Mouse (Mus musculus) bone marrow, adult 2 months (tissue): ENCODE measurements around the gene Il1f5.

Experiments used
- CTCF ChIP-seq: fragments of 200-500 bp; IDR thresholded peaks from 2 replicates; pipeline ENCODE4 v1.5.1; 2011; ENCODE audit warnings: low read length, control low read depth; ENCODE audit not compliant: control insufficient read depth, insufficient read depth
- POLR2A ChIP-seq: fragments of 200-500 bp; IDR thresholded peaks from 2 replicates; pipeline ENCODE4 v1.6.1; 2011; ENCODE audit warnings: low read depth, mild to moderate bottlenecking, control low read depth, low read length, borderline replicate concordance; ENCODE audit not compliant: control insufficient read depth

DNA sequence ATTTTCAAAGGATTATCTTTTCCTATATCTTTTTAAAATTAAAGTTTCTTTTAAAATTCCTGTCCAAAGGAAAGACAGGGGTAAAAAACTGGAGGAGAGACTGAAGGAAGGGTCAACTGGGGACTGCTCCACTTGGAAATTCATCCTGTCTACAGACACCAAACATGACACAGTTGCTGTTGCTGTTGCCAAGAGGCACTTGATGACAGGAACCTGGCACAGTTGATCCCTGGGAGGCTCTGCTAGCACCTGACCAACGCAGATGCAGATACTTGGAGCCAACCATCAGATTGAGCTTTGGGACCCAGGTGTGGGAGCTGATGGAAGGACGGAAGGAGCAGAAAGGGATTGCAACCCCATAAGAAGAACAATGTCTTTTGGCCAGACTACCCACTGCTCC, 49.6 kb upstream of the Il1f5 start:
- no peak for TF ChIP-seq CTCF
- TF ChIP-seq POLR2A: no peak
